Mouse (Mus musculus): ENCODE data around the gene Galnt15. TPM values are rescaled to one million over a fixed set of nuclear protein-coding genes. Genes with fewer than 3 reads are reported as not detected.

Galnt15 gene
- polyA plus RNA-seq, 1 experiment from 2014 or later = 0.08 TPM

- H3K9me3 ChIP-seq (ENCODE audit: low read depth, low read length) = no peaks in the 10 kb centered on the region
- ATAC-seq (ENCODE audit: insufficient read depth) (no peak), DNase-seq (no peak)
- H3K4me1 ChIP-seq (ENCODE audit: insufficient read depth) = 0 out of 2 replicates have a peak, but pooled peaks cover 2% of the 10 kb centered on the region
- H3K27ac ChIP-seq (ENCODE audit: low read depth) = no peak overlapping the region
- no peak overlapping the region for H3K4me3 ChIP-seq (ENCODE audit: low read depth, low read length)
- no peak overlapping the region for H3K4me2 ChIP-seq
- H3K27me3 ChIP-seq (ENCODE audit: insufficient read depth, low read length) = no peaks in the 10 kb centered on the region
- WGBS = 45% methylated on average over 8 of the region's 8 CpGs
- H3K9ac ChIP-seq = no peak overlapping the region
- no peaks in the 10 kb centered on the region for H3K36me3 ChIP-seq (ENCODE audit: insufficient read depth)
- TF ChIP-seq CTCF (IDR thresholded peaks at IDR 0.05; ENCODE audit: low read depth) = no peak
Measured at GRCm38 (mm10) chr14:32055781-32056180, 27.0 kb downstream of the Galnt15 start.

GRCm38 (mm10) chr14:32056675-32057074 lies 27.9 kb downstream of the Galnt15 start:
- Histone ChIP-seq H3K27ac (ENCODE audit: low read depth) (no peak overlapping the region), H3K9ac (no peak overlapping the region), H3K36me3 (ENCODE audit: insufficient read depth) (no peaks in the 10 kb centered on the region), H3K27me3 (ENCODE audit: insufficient read depth, low read length) (no peaks in the 10 kb centered on the region), H3K4me3 (ENCODE audit: low read depth, low read length) (no peak overlapping the region), H3K4me1 (ENCODE audit: insufficient read depth) (0 out of 2 replicates have a peak, but pooled peaks cover 2% of the 10 kb centered on the region), H3K9me3 (ENCODE audit: low read depth, low read length) (no peaks in the 10 kb centered on the region), H3K4me2 (no peak overlapping the region)
- DNase-seq = peak; percentile 39
- 97% methylated on average over 2 of the region's 2 CpGs for WGBS
- TF ChIP-seq CTCF (IDR thresholded peaks at IDR 0.05; ENCODE audit: low read depth) = peak; percentile 51
- ATAC-seq (ENCODE audit: insufficient read depth) = no peak

- H3K9me3 ChIP-seq (ENCODE audit: low read depth, low read length) = no peaks in the 10 kb centered on the region
- 74% methylated on average over 4 of the region's 4 CpGs for WGBS
- 0 out of 2 replicates have a peak, but pooled peaks cover 2% of the 10 kb centered on the region for H3K4me1 ChIP-seq (ENCODE audit: insufficient read depth)
- no peaks in the 10 kb centered on the region for H3K27me3 ChIP-seq (ENCODE audit: insufficient read depth, low read length)
- H3K9ac ChIP-seq = no peak overlapping the region
- ATAC-seq (ENCODE audit: insufficient read depth) (no peak), DNase-seq (no peak)
- H3K4me2 ChIP-seq = no peak overlapping the region
- H3K36me3 ChIP-seq (ENCODE audit: insufficient read depth) = no peaks in the 10 kb centered on the region
- H3K27ac ChIP-seq (ENCODE audit: low read depth) = no peak overlapping the region
- no peak for TF ChIP-seq CTCF (IDR thresholded peaks at IDR 0.05; ENCODE audit: low read depth)
- H3K4me3 ChIP-seq (ENCODE audit: low read depth, low read length) = no peak overlapping the region
Measured at GRCm38 (mm10) chr14:32057664-32058063, 28.9 kb downstream of the Galnt15 start.

- no peak overlapping the region for H3K4me3 ChIP-seq (ENCODE audit: low read depth, low read length)
- no peaks in the 10 kb centered on the region for H3K4me1 ChIP-seq (ENCODE audit: insufficient read depth)
- 86% methylated on average over 4 of the region's 4 CpGs for WGBS
- no peak overlapping the region for H3K4me2 ChIP-seq
- no peak overlapping the region for H3K27ac ChIP-seq (ENCODE audit: low read depth)
- H3K9me3 ChIP-seq (ENCODE audit: low read depth, low read length) = peaks cover 6% of the 10 kb centered on the region; the same call in 1 of the 2 replicates
- no peak for DNase-seq
- H3K9ac ChIP-seq = no peak overlapping the region
- no peak for TF ChIP-seq CTCF (IDR thresholded peaks at IDR 0.05; ENCODE audit: low read depth)
- no peaks in the 10 kb centered on the region for H3K27me3 ChIP-seq (ENCODE audit: insufficient read depth, low read length)
- no peak for ATAC-seq (ENCODE audit: insufficient read depth)
- no peaks in the 10 kb centered on the region for H3K36me3 ChIP-seq (ENCODE audit: insufficient read depth)
Measured at GRCm38 (mm10) chr14:32061398-32061797, 32.6 kb downstream of the Galnt15 start.

- no peak for ATAC-seq (ENCODE audit: insufficient read depth)
- H3K9me3 ChIP-seq (ENCODE audit: low read depth, low read length) = no peaks in the 10 kb centered on the region
- no peaks in the 10 kb centered on the region for H3K4me1 ChIP-seq (ENCODE audit: insufficient read depth)
- no peaks in the 10 kb centered on the region for H3K27me3 ChIP-seq (ENCODE audit: insufficient read depth, low read length)
- no peak overlapping the region for H3K27ac ChIP-seq (ENCODE audit: low read depth)
- DNase-seq = no peak
- TF ChIP-seq CTCF (IDR thresholded peaks at IDR 0.05; ENCODE audit: low read depth) = no peak
- no peaks in the 10 kb centered on the region for H3K36me3 ChIP-seq (ENCODE audit: insufficient read depth)
- no peak overlapping the region for H3K9ac ChIP-seq
- H3K4me3 ChIP-seq (ENCODE audit: low read depth, low read length) = no peak overlapping the region
- no peak overlapping the region for H3K4me2 ChIP-seq
Measured at GRCm38 (mm10) chr14:32072807-32073206, 44.0 kb downstream of the Galnt15 start.

- DNase-seq (peak; percentile 24), ATAC-seq (ENCODE audit: insufficient read depth) (no peak; the same call in 1 of the 2 replicates)
- Histone ChIP-seq H3K9ac (no peak overlapping the region), H3K27ac (ENCODE audit: low read depth) (no peak overlapping the region), H3K4me1 (ENCODE audit: insufficient read depth) (no peaks in the 10 kb centered on the region), H3K4me3 (ENCODE audit: low read depth, low read length) (no peak overlapping the region), H3K9me3 (ENCODE audit: low read depth, low read length) (no peaks in the 10 kb centered on the region), H3K36me3 (ENCODE audit: insufficient read depth) (no peaks in the 10 kb centered on the region), H3K27me3 (ENCODE audit: insufficient read depth, low read length) (no peaks in the 10 kb centered on the region), H3K4me2 (no peak overlapping the region)
- TF ChIP-seq CTCF (IDR thresholded peaks at IDR 0.05; ENCODE audit: low read depth) = no peak
- 44% methylated on average over 8 of the region's 8 CpGs for WGBS
Measured at GRCm38 (mm10) chr14:32073211-32073685, 44.5 kb downstream of the Galnt15 start.

- Histone ChIP-seq H3K27ac (ENCODE audit: low read depth) (no peak overlapping the region), H3K27me3 (ENCODE audit: insufficient read depth, low read length) (no peaks in the 10 kb centered on the region), H3K4me2 (no peak overlapping the region), H3K4me3 (ENCODE audit: low read depth, low read length) (no peak overlapping the region), H3K9ac (no peak overlapping the region), H3K36me3 (ENCODE audit: insufficient read depth) (no peaks in the 10 kb centered on the region), H3K9me3 (ENCODE audit: low read depth, low read length) (no peaks in the 10 kb centered on the region), H3K4me1 (ENCODE audit: insufficient read depth) (no peaks in the 10 kb centered on the region)
- DNase-seq = no peak
- TF ChIP-seq CTCF (IDR thresholded peaks at IDR 0.05; ENCODE audit: low read depth) = no peak
- ATAC-seq (ENCODE audit: insufficient read depth) = no peak
- 59% methylated on average over 7 of the region's 7 CpGs for WGBS
Measured at GRCm38 (mm10) chr14:32073901-32074300, 45.1 kb downstream of the Galnt15 start.

Data from lung, embryonic 14.5 days (tissue).